Mouse (Mus musculus): ENCODE measurements around the gene Gimap8. TPM values are rescaled to one million over a fixed set of nuclear protein-coding genes. Genes with fewer than 3 reads are reported as not detected.
A peak's percentile ranks its signal among the peaks of the same experiment; 100 is the strongest.

Gene Gimap8
- polyA plus RNA-seq, 1 experiment from 2014 or later, result 1.0 TPM

DNA sequence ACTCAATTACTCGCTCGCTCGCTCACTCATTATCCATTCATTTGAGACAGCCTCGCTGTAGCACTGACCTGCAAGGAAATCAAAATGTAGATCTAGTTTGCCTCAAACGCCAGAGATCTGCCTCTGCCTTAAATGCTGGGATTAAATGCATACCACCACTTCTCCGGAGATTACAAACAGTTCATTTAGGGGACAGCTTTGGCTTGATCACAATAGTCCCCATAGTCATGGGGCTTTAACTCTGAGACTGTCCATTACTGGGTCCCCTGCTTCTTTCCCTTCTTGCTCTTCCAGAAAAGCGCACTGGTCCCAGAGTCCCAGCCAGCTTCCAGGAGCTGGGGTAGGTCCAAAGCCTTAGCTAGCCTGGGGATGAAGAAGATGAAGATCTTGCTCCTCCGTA, 20.6 kb upstream of the Gimap8 start, which contains the start of gene AI854703:
TSS of gene AI854703 (plus strand) at position 301 of the 400 bp plus-strand sequence.
- peaks cover 22% of the 10 kb centered on the region for H3K4me1 ChIP-seq
- peak within 1 kb of the TSS; percentile 39 for H3K4me3 ChIP-seq
- WGBS, result 32% methylated on average over 8 of the region's 8 CpGs
- no peak within 1 kb of the TSS for H3K27ac ChIP-seq
- peaks cover 53% of the 10 kb centered on the region for H3K27me3 ChIP-seq
- no peaks in the 10 kb centered on the region for H3K9me3 ChIP-seq (replicated peaks)
- H3K36me3 ChIP-seq, result peaks cover 6% of the 10 kb centered on the region; the same call in 1 of the 2 replicates
- H3K4me2 ChIP-seq (replicated peaks), result peak within 1 kb of the TSS; percentile 74
- peak within 1 kb of the TSS; percentile 42 for H3K9ac ChIP-seq
- no peak for ATAC-seq (ENCODE audit: low FRiP score)

DNA sequence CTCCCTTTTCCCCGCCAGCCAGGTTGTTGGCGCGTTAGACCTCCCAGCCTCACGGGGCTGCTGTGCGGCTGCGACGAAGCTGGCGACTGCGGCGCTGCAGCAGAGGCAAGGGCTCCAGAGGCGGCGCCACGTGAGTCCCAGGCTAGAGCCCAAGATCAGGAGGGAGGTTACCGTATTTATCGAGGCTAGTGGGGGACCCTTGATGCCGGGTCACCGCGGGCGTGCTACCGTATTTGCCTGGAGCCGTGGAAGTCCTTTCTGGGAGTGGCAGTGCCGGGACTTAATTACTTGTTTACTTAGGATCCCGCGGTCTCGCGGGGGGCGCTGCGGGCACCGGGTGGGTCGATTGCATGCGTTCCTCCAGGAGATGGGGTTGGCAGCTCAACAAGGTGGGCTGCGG, 20.1 kb upstream of the Gimap8 start:
- Histone ChIP-seq H3K9me3 (replicated peaks) (no peaks in the 10 kb centered on the region), H3K4me2 (replicated peaks) (peak overlapping the region; percentile 74), H3K27me3 (peaks cover 54% of the 10 kb centered on the region), H3K36me3 (0 out of 2 replicates have a peak, but pooled peaks cover 1% of the 10 kb centered on the region), H3K9ac (peak overlapping the region; percentile 42), H3K4me3 (peak overlapping the region; percentile 39), H3K27ac (no peak overlapping the region), H3K4me1 (peaks cover 22% of the 10 kb centered on the region)
- ATAC-seq (ENCODE audit: low FRiP score), result no peak
- WGBS, result under 1% methylated on average over 32 of the region's 32 CpGs

DNA sequence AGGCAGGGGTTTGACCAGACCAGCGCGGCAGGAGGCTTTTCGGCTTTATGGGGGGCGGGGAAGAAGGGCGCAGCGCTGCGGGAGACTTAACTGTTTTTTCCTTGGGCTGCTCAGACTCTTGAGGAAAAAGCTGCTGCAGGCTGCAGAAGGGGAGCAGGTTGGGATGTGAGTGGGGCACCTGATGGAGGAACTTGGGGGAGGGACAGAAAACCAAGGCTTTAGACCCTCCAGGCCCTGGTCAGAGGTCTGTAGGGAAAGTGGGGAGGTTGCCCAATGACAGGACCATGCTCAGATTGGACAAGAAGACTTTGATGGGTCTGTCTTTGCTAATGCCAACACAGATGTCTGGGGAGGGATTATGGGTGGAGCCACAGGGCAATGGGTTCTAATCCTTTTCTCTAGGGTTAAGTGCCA, 19.5 kb upstream of the Gimap8 start:
- H3K4me1 ChIP-seq, result peaks cover 22% of the 10 kb centered on the region
- H3K9me3 ChIP-seq (replicated peaks), result no peaks in the 10 kb centered on the region
- H3K9ac ChIP-seq, result peak overlapping the region; percentile 42
- 8% methylated on average over 7 of the region's 7 CpGs for WGBS
- H3K27me3 ChIP-seq, result peaks cover 54% of the 10 kb centered on the region
- peak overlapping the region; percentile 74 for H3K4me2 ChIP-seq (replicated peaks)
- no peak overlapping the region for H3K27ac ChIP-seq
- no peaks in the 10 kb centered on the region for H3K36me3 ChIP-seq
- ATAC-seq (ENCODE audit: low FRiP score), result no peak
- H3K4me3 ChIP-seq, result peak overlapping the region; percentile 39

DNA sequence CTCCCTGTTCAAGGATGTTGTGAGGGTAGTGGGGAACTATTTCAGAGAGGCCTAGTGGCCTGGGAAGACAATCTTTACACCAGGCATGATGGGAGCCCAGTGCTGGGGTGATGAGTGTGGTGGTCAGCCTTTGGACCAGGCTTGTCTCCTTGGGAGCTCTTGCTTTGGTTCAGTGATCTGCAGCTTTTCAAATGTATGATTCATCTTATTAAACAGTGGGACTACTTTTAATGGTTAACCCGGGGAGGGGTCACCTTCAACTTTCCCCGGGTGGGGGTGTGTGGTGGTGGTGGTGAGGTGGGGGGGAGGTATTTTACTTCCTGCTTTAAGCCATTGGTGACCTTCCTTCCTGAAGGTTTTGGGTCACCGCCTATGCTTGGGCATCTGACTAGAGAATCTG, 18.7 kb upstream of the Gimap8 start:
- H3K27me3 ChIP-seq, result peaks cover 54% of the 10 kb centered on the region

DNA sequence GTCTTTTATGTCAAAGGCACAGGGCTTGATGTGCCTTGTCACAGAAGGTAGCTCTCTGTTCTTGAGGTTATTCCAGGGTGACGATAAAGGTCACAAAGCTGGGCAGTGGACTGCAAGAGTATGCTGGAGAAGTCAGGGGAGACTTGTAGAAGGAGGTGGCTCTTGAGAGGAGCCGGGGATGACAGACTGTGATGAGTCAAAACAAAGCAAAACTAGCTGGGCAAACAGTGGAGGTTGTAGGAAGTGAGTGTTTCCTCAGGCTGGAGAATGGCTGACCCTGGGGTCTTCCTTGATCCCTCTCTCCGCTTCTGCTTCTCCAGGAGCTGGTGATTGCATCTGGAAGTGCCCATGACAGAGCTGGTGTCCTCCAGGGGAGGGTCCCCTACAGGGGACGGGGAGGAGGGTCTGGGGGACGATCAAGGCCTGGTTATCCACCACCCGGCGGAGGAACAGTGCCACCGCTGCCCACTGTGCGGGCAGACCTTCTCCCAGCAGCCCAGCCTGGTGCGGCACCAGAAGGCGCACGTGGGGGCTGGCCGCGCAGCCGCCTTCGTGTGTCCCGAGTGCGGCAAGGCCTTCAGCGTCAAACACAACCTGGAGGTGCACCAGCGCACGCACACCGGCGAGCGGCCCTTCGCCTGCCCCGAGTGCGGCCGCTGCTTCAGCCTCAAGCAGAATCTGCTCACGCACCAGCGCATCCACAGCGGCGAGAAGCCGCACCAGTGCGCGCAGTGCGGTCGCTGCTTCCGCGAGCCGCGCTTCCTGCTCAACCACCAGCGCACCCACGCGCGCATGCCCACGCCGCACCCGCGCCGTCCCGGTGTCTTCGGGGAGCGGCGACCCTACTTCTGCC, 18.0 kb upstream of the Gimap8 start:
- H3K27ac ChIP-seq, result 0 out of 2 replicates have a peak overlapping the region, but pooled peaks have one; percentile 25
- H3K9ac ChIP-seq, result peak overlapping the region; percentile 65
- no peaks in the 10 kb centered on the region for H3K36me3 ChIP-seq
- WGBS, result 8% methylated on average over 54 of the region's 54 CpGs
- H3K4me1 ChIP-seq, result peaks cover 22% of the 10 kb centered on the region
- peaks cover 54% of the 10 kb centered on the region for H3K27me3 ChIP-seq
- peak overlapping the region; percentile 61 for H3K4me2 ChIP-seq (replicated peaks)
- H3K9me3 ChIP-seq (replicated peaks), result no peaks in the 10 kb centered on the region
- peak; percentile 57 for ATAC-seq (ENCODE audit: low FRiP score)
- peak overlapping the region; percentile 37 for H3K4me3 ChIP-seq

More for the DNA sequence above, 18.7 kb upstream of the Gimap8 start:
- Histone ChIP-seq H3K27ac (no peak overlapping the region), H3K9ac (no peak overlapping the region), H3K9me3 (replicated peaks) (no peaks in the 10 kb centered on the region), H3K4me2 (replicated peaks) (no peak overlapping the region), H3K36me3 (no peaks in the 10 kb centered on the region), H3K4me3 (no peak overlapping the region), H3K4me1 (peaks cover 22% of the 10 kb centered on the region)
- WGBS, result 66% methylated on average over 3 of the region's 3 CpGs
- no peak for ATAC-seq (ENCODE audit: low FRiP score)

DNA sequence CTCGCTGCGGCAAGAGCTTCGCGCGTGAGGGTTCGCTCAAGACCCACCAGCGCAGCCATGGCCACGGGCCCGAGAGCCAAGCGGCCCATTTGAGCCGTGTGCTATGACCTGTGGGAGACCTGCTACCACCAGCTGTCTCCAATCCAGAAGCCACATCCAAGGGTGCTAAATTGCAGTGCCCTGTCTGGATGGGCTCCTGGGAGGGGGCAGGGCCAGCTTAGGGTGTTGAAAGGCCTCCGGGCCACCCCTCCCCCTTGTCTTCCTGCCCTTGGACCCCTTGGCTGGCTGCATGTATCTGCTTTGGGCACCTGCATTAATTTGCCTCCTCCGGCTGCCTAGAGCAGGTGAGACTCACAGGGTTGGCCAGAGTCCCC, 17.4 kb upstream of the Gimap8 start:
- H3K4me1 ChIP-seq, result peaks cover 22% of the 10 kb centered on the region
- WGBS, result 29% methylated on average over 13 of the region's 13 CpGs
- no peaks in the 10 kb centered on the region for H3K36me3 ChIP-seq
- no peak overlapping the region for H3K27ac ChIP-seq
- H3K27me3 ChIP-seq, result peaks cover 54% of the 10 kb centered on the region
- no peaks in the 10 kb centered on the region for H3K9me3 ChIP-seq (replicated peaks)
- peak overlapping the region; percentile 37 for H3K4me3 ChIP-seq
- H3K4me2 ChIP-seq (replicated peaks), result peak overlapping the region; percentile 61
- H3K9ac ChIP-seq, result peak overlapping the region; percentile 65
- peak; percentile 29 for ATAC-seq (ENCODE audit: low FRiP score)

DNA sequence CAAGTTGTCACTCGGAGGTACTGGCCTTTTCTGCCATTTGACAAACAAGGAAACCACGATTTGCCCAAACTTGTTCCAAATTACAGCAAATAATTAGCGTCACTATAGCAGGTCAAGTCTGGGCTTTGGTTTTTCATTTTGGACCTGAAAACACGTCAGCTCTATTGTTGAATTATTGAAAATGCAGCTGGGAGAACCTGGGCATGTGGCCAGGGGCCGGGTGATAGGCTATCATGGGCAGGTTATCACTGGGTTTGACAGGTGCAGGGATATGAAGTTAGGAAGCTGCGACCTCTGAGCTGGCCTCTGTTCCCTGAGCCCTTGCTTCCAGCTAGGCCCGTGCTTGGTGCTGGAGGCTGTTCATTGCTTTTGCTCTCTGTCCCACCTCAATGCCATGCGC, 16.2 kb upstream of the Gimap8 start:
- no peak for ATAC-seq (ENCODE audit: low FRiP score)
- Histone ChIP-seq H3K4me2 (replicated peaks) (no peak overlapping the region), H3K9ac (no peak overlapping the region), H3K9me3 (replicated peaks) (no peaks in the 10 kb centered on the region), H3K4me3 (no peak overlapping the region), H3K27me3 (peaks cover 49% of the 10 kb centered on the region), H3K4me1 (peaks cover 22% of the 10 kb centered on the region), H3K27ac (no peak overlapping the region), H3K36me3 (no peaks in the 10 kb centered on the region)
- WGBS, result 91% methylated on average over 8 of the region's 8 CpGs

DNA sequence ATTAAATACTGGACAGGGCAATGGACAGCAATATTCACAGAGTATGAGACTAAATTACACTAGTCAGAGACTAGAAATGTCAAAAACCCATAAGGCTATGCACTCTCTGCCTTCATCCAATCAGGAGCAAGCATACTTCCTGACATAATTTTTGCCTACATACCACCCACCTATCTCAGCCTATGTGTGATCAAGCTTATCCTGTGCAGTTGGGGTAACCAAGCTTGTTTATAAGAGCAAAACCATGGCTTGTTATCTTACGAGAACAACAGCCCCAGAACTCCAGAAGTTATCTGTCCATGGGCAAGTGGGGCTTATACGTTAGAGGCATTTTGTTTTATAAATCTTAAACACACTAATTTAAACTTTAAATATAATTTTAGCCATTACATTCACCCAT, 11.9 kb upstream of the Gimap8 start:
- no peaks in the 10 kb centered on the region for H3K9me3 ChIP-seq (replicated peaks)
- no peaks in the 10 kb centered on the region; the same call in 1 of the 2 replicates for H3K4me1 ChIP-seq
- WGBS, result 91% methylated on average over 2 of the region's 2 CpGs
- H3K36me3 ChIP-seq, result no peaks in the 10 kb centered on the region
- H3K27me3 ChIP-seq, result peaks cover 8% of the 10 kb centered on the region
- H3K4me2 ChIP-seq (replicated peaks), result no peak overlapping the region
- no peak overlapping the region for H3K4me3 ChIP-seq
- H3K27ac ChIP-seq, result no peak overlapping the region
- no peak overlapping the region for H3K9ac ChIP-seq
- no peak for ATAC-seq (ENCODE audit: low FRiP score)

DNA sequence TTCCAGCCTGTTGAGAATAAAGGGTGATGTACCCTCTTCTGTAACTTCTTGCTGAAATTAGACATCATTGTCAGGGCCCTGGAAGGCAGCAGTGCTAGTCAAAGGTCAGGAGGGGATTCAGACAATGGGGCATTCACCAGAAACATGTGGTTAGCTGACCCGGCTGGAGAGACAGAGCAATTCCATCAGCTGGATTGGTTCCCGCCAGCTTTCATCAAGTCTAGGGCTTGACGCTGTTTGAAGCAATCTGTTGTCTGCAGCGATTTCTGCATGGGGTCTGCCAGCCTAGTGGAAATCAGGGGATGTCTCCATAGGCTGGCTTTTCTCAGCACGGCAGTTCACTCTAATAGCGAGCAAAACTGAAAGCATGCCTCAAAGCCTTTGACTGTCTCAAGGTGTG, 10.5 kb upstream of the Gimap8 start:
- WGBS, result 30% methylated on average over 6 of the region's 6 CpGs
- H3K36me3 ChIP-seq, result no peaks in the 10 kb centered on the region
- H3K27me3 ChIP-seq, result peaks cover 1% of the 10 kb centered on the region; the same call in 1 of the 2 replicates
- H3K4me3 ChIP-seq, result no peak overlapping the region
- ATAC-seq (ENCODE audit: low FRiP score), result no peak
- H3K9me3 ChIP-seq (replicated peaks), result no peaks in the 10 kb centered on the region
- no peaks in the 10 kb centered on the region; the same call in 1 of the 2 replicates for H3K4me1 ChIP-seq
- no peak overlapping the region for H3K27ac ChIP-seq
- H3K4me2 ChIP-seq (replicated peaks), result no peak overlapping the region
- no peak overlapping the region for H3K9ac ChIP-seq

DNA sequence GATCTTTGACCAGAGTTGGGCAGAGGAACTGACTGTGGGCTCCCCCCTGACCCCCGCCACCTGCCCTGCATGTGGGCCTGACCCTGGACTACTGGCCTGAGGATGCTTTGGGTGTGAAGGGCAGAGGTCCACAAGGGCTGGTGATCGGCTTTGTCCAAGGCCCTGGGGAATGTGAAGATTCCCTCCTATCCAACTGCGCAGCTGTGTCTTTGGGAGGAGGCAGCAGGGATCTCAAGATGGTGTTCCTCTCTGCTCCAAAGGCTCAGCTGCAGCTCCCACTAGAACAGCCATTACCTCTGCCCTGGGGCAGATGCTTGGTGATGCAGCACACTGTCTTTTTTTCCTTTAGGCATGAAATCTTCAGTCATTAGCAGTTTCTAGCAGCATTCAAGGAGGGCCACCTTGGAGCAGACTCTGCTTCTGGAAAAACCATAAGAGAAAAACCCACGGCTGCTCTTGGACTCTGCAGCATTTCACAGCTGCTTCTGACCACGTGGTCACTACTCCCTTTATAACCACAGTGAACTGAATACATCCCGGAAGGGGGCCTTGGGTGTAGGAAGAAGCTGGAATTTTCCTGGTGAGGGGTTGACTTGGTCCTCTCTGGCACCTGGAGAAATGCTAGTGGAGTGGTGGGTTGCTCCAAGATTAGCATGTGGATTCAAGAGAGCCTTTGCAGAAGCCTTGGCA, 9.1 kb upstream of the Gimap8 start:
- WGBS, result 61% methylated on average over 6 of the region's 6 CpGs
- Histone ChIP-seq H3K9ac (no peak overlapping the region), H3K27me3 (no peaks in the 10 kb centered on the region), H3K4me2 (replicated peaks) (no peak overlapping the region), H3K9me3 (replicated peaks) (no peaks in the 10 kb centered on the region), H3K27ac (no peak overlapping the region), H3K36me3 (no peaks in the 10 kb centered on the region), H3K4me1 (no peaks in the 10 kb centered on the region; the same call in 1 of the 2 replicates), H3K4me3 (no peak overlapping the region)
- ATAC-seq (ENCODE audit: low FRiP score), result no peak

DNA sequence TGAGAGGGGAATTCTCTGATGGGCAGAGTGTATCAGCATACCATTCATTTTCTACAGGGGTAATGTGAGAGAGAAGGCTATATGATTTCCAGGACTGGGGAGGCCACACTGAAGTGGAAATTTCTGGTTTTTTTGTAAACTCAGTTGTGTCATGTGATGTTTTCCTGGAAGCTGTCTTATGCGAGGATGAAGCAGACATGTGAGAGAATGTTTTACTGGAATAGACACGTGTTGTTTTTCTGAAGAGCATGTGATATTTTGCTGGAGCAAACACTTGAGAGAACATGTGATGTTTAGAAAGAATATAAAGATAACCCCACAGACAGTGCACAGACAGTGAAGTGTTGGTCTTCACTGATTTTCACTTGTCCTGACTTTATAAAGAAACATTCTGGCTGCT, 8.5 kb upstream of the Gimap8 start:
- Histone ChIP-seq H3K4me1 (no peaks in the 10 kb centered on the region; the same call in 1 of the 2 replicates), H3K4me3 (no peak overlapping the region), H3K9ac (no peak overlapping the region), H3K27me3 (no peaks in the 10 kb centered on the region), H3K27ac (no peak overlapping the region), H3K36me3 (no peaks in the 10 kb centered on the region), H3K4me2 (replicated peaks) (no peak overlapping the region), H3K9me3 (replicated peaks) (no peaks in the 10 kb centered on the region)
- WGBS, result 79% methylated on average over 2 of the region's 2 CpGs
- no peak for ATAC-seq (ENCODE audit: low FRiP score)

DNA sequence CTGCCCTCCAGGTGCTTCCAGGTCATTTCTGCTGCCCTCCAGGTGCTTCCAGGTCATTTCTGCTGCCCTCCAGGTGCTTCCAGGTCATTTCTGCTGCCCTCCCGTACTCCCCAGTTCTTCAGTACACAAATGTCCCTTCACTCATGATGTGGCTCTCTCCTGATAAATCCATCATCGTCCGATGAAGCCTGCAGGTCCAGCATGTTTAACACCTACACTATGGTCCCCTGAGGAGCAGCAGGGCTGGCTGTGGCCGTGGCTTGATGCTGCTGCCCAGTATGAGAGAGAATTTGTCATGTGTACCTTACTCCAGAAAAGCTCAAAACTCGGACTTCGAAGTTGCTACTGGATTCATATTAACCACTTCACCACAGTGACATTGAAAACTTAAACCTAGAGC, 5.6 kb upstream of the Gimap8 start:
- no peak for ATAC-seq (ENCODE audit: low FRiP score)
- H3K36me3 ChIP-seq, result no peaks in the 10 kb centered on the region
- H3K4me3 ChIP-seq, result no peak overlapping the region
- H3K9me3 ChIP-seq (replicated peaks), result no peaks in the 10 kb centered on the region
- no peaks in the 10 kb centered on the region; the same call in 1 of the 2 replicates for H3K4me1 ChIP-seq
- WGBS, result 74% methylated on average over 6 of the region's 6 CpGs
- H3K4me2 ChIP-seq (replicated peaks), result no peak overlapping the region
- H3K27ac ChIP-seq, result no peak overlapping the region
- no peaks in the 10 kb centered on the region for H3K27me3 ChIP-seq
- H3K9ac ChIP-seq, result no peak overlapping the region

Measured in hindbrain, embryonic 12.5 days (tissue).